Mouse (Mus musculus) layer of hippocampus, adult 11-12 months (tissue): ENCODE data around the gene A230050P20Rik.

Source experiments
- DNase-seq: peaks from one replicate; pipeline ENCODE4 v3.0.0; 2022; ENCODE audit warnings: low spot score

The A230050P20Rik gene

GRCm38 (mm10) chr9:20894629-20895028 is 26.2 kb downstream of the A230050P20Rik start:
- DNase-seq = no peak

GRCm38 (mm10) chr9:20895382-20895781 is 26.9 kb downstream of the A230050P20Rik start:
- DNase-seq = no peak

- no peak for DNase-seq
These were observed 29.5 kb downstream of the A230050P20Rik start for GRCm38 (mm10) chr9:20897736-20898510.

GRCm38 (mm10) chr9:20898511-20899073 is 30.1 kb downstream of the A230050P20Rik start, which contains the start of gene Eif3g:
Eif3g (minus strand) TSS chr9:20898623.
- peak; percentile 85 for DNase-seq

- DNase-seq = peak; percentile 53
These were observed 33.2 kb downstream of the A230050P20Rik start for GRCm38 (mm10) chr9:20901466-20902173.

- no peak for DNase-seq
These were observed 33.7 kb downstream of the A230050P20Rik start for GRCm38 (mm10) chr9:20902174-20902491.

- peak; percentile 60 for DNase-seq
These were observed 41.5 kb downstream of the A230050P20Rik start for GRCm38 (mm10) chr9:20909948-20910347.

GRCm38 (mm10) chr9:20916160-20916559 is 47.7 kb downstream of the A230050P20Rik start:
- no peak for DNase-seq

GRCm38 (mm10) chr9:20923258-20923657 is 54.8 kb downstream of the A230050P20Rik start:
- DNase-seq = no peak
